Mouse (Mus musculus): ENCODE measurements around the gene Ly9. TPM values are rescaled to one million over a fixed set of nuclear protein-coding genes. Genes with fewer than 3 reads are reported as not detected.

Ly9 gene
- polyA plus RNA-seq, 1 experiment from 2014 or later, result not detected

DNA sequence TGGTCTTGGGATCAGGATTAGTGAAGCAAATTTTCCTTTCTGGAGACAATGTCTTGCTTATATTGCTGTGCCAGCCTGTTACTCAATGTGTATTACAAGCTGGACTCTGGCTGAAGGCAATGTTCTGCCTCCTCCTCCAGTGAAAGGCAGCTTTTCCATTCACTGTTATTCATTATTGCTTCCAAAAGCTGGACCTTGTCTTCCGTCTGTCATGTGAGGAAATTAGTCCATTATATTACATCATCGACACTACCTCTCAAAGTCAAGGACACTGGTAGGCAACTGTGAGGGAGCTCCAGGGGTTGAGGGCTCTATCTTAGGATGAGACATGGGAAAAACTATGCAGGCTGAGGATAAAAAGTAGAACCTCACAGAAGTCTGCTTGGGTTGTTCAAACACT is 50.8 kb downstream of the Ly9 start:
- no peak overlapping the region for H3K4me2 ChIP-seq (ENCODE audit: low read depth, low read length, severe bottlenecking)
- WGBS, result 81% methylated on average over 2 of the region's 2 CpGs
- H3K4me3 ChIP-seq (ENCODE audit: low read depth, low read length), result no peak overlapping the region
- H3K27me3 ChIP-seq (ENCODE audit: control insufficient read depth, insufficient read depth, low read length), result no peaks in the 10 kb centered on the region
- H3K9me3 ChIP-seq (ENCODE audit: control insufficient read depth, low read length), result no peaks in the 10 kb centered on the region
- no peak overlapping the region for H3K9ac ChIP-seq (ENCODE audit: low read length)
- no peaks in the 10 kb centered on the region for H3K36me3 ChIP-seq (ENCODE audit: control insufficient read depth, insufficient read depth, low read length)
- no peak overlapping the region for H3K27ac ChIP-seq (ENCODE audit: low read depth, low read length)
- no peak for DNase-seq (ENCODE audit: low spot score)
- H3K4me1 ChIP-seq (replicated peaks; ENCODE audit: control insufficient read depth, insufficient read depth, low read length), result no peaks in the 10 kb centered on the region
- ATAC-seq (replicated peaks; ENCODE audit: low FRiP score), result no peak

DNA sequence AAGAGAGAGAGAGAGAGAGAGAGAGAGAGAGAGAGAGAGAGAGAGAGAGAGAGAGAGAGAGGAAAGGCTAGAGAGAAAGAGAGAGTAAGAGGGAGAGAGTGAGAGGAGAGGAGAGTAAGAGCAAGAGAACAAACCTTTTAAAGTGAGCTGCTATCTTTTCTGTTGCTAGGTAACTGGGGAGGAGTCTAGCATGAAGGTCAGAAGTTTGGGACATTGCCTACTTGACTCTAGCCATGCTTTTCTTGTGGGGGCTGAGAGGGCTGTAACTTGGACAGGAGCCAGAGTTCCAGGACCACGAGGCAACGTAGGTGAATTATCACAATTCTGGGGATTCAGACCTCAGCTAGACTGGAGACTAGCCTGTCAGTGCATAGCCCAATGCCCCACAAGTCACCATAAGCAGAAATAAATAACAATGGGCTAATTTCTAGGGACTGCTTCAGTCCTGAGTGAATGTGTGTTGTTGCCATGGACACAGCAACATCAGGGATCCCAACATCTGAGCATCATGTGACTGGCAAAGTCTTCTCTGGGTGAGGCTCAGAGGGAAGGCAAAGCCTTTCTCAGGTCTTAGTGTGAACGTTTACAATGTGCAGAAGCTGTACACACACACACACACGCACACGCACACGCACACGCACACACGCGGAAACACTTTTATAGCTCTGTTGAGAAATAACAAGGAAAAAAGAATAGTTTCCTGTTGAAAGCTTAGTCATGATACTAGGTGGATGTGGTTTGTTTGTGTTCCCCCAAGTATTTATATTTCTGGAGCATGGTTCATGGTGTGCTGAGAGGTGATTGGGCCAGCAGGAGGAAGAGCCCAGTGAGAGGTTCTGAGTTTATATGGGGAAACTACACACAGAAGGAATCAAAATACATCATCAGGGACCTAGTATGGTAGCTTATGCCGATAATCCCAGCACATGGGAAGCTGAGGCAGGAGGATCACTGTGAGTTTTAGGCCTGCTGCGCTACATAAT is 53.6 kb downstream of the Ly9 start:
- Histone ChIP-seq H3K4me3 (ENCODE audit: low read depth, low read length) (no peak overlapping the region), H3K9me3 (ENCODE audit: control insufficient read depth, low read length) (no peaks in the 10 kb centered on the region), H3K9ac (ENCODE audit: low read length) (no peak overlapping the region), H3K4me2 (ENCODE audit: low read depth, low read length, severe bottlenecking) (no peak overlapping the region), H3K4me1 (replicated peaks; ENCODE audit: control insufficient read depth, insufficient read depth, low read length) (no peaks in the 10 kb centered on the region), H3K27ac (ENCODE audit: low read depth, low read length) (no peak overlapping the region), H3K27me3 (ENCODE audit: control insufficient read depth, insufficient read depth, low read length) (no peaks in the 10 kb centered on the region), H3K36me3 (ENCODE audit: control insufficient read depth, insufficient read depth, low read length) (no peaks in the 10 kb centered on the region)
- WGBS, result 90% methylated on average over 11 of the region's 11 CpGs
- ATAC-seq (replicated peaks; ENCODE audit: low FRiP score), result no peak
- no peak for DNase-seq (ENCODE audit: low spot score)

DNA sequence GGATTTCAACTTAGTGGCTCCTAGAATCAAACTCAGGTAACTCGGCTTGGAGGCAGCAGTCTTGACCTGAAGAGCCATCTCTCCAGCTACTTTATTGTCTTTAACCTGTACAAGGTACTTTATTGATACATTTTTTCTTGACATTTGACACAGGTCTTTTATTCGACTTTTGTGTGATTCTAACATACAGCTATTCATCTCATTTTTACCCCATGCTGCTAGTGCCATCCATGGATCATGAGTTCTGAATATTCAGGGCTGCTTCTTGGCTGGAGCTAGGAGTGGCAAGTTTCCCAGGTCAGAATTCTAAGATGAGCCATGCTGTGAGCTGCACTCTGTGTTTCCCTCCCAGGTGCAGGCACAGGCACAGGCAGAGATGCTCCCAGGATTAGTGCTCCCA is 55.0 kb downstream of the Ly9 start:
- H3K27me3 ChIP-seq (ENCODE audit: control insufficient read depth, insufficient read depth, low read length), result no peaks in the 10 kb centered on the region
- 76% methylated on average over 2 of the region's 2 CpGs for WGBS
- H3K9me3 ChIP-seq (ENCODE audit: control insufficient read depth, low read length), result no peaks in the 10 kb centered on the region
- H3K9ac ChIP-seq (ENCODE audit: low read length), result no peak overlapping the region
- DNase-seq (ENCODE audit: low spot score), result no peak
- no peak overlapping the region for H3K4me3 ChIP-seq (ENCODE audit: low read depth, low read length)
- no peak for ATAC-seq (replicated peaks; ENCODE audit: low FRiP score)
- no peaks in the 10 kb centered on the region for H3K36me3 ChIP-seq (ENCODE audit: control insufficient read depth, insufficient read depth, low read length)
- H3K4me2 ChIP-seq (ENCODE audit: low read depth, low read length, severe bottlenecking), result no peak overlapping the region
- H3K27ac ChIP-seq (ENCODE audit: low read depth, low read length), result no peak overlapping the region
- H3K4me1 ChIP-seq (replicated peaks; ENCODE audit: control insufficient read depth, insufficient read depth, low read length), result no peaks in the 10 kb centered on the region

DNA sequence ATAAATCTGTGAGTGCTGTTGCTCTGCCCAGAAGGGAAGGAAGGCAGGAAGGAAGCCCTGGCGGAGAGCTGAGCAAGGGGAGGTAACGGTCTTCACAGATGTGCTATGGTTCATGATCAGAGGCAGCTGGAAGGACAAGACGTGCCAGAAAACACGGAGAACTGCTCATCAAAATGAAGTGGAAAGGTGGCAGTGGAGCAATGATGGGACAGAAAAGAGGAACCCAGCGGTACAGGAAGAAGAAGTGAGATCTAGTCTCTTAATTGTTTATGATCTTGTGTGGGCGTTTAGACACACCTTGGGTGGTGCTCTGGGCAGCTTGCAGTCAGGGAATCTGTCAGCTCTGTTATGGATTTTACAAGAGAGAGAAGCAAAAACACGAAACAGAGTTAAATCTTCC is 55.9 kb downstream of the Ly9 start:
- no peaks in the 10 kb centered on the region for H3K4me1 ChIP-seq (replicated peaks; ENCODE audit: control insufficient read depth, insufficient read depth, low read length)
- H3K4me3 ChIP-seq (ENCODE audit: low read depth, low read length), result no peak overlapping the region
- DNase-seq (ENCODE audit: low spot score), result no peak
- H3K4me2 ChIP-seq (ENCODE audit: low read depth, low read length, severe bottlenecking), result no peak overlapping the region
- H3K36me3 ChIP-seq (ENCODE audit: control insufficient read depth, insufficient read depth, low read length), result no peaks in the 10 kb centered on the region
- WGBS, result 86% methylated on average over 7 of the region's 7 CpGs
- no peaks in the 10 kb centered on the region for H3K27me3 ChIP-seq (ENCODE audit: control insufficient read depth, insufficient read depth, low read length)
- H3K9ac ChIP-seq (ENCODE audit: low read length), result no peak overlapping the region
- no peak overlapping the region for H3K27ac ChIP-seq (ENCODE audit: low read depth, low read length)
- ATAC-seq (replicated peaks; ENCODE audit: low FRiP score), result no peak
- no peaks in the 10 kb centered on the region for H3K9me3 ChIP-seq (ENCODE audit: control insufficient read depth, low read length)

- no peak overlapping the region for H3K9ac ChIP-seq (ENCODE audit: low read length)
- no peak overlapping the region for H3K4me3 ChIP-seq (ENCODE audit: low read depth, low read length)
- no peak overlapping the region for H3K27ac ChIP-seq (ENCODE audit: low read depth, low read length)
- WGBS, result 84% methylated on average over 1 of the region's 1 CpGs
- DNase-seq (ENCODE audit: low spot score), result no peak
- H3K4me1 ChIP-seq (replicated peaks; ENCODE audit: control insufficient read depth, insufficient read depth, low read length), result no peaks in the 10 kb centered on the region
- H3K9me3 ChIP-seq (ENCODE audit: control insufficient read depth, low read length), result no peaks in the 10 kb centered on the region
- H3K27me3 ChIP-seq (ENCODE audit: control insufficient read depth, insufficient read depth, low read length), result no peaks in the 10 kb centered on the region
- H3K36me3 ChIP-seq (ENCODE audit: control insufficient read depth, insufficient read depth, low read length), result no peaks in the 10 kb centered on the region
- no peak for ATAC-seq (replicated peaks; ENCODE audit: low FRiP score)
- no peak overlapping the region for H3K4me2 ChIP-seq (ENCODE audit: low read depth, low read length, severe bottlenecking)
Measured at GRCm38 (mm10) chr1:171540694-171541093, 66.5 kb downstream of the Ly9 start.

Small RNAs within 50 kb of the gene (microRNA-seq; reads per million reads assigned to microRNA genes)
- gene Mir7683 (ENCODE audit: insufficient number of aligned reads), result not detected

Other genes starting within 250 kb of the Ly9 start
- 1.7 and 2.3 TPM in 2 replicates for gene Klhdc9, start 246.6 kb downstream of the Ly9 start, polyA plus RNA-seq (2014; fragmentation: Nextera tagmentation; extraction: Ambion mirVana)
- 0.90 and 1.2 TPM in 2 replicates for gene Nectin4, start 237.3 kb downstream of the Ly9 start, polyA plus RNA-seq (2014; fragmentation: Nextera tagmentation; extraction: Ambion mirVana)
- gene Arhgap30, start 218.5 kb downstream of the Ly9 start, polyA plus RNA-seq (2014; fragmentation: Nextera tagmentation; extraction: Ambion mirVana), result 0.49 and 0.53 TPM in 2 replicates
- gene Usf1, start 196.1 kb downstream of the Ly9 start, polyA plus RNA-seq (2014; fragmentation: Nextera tagmentation; extraction: Ambion mirVana), result 152 and 170 TPM in 2 replicates
- 4.1 and 5.6 TPM in 2 replicates for gene Tstd1, start 188.5 kb downstream of the Ly9 start, polyA plus RNA-seq (2014; fragmentation: Nextera tagmentation; extraction: Ambion mirVana)
- gene F11r, start 169.9 kb downstream of the Ly9 start, polyA plus RNA-seq (2014; fragmentation: Nextera tagmentation; extraction: Ambion mirVana), result 12.8 and 13.4 TPM in 2 replicates
- gene Alyref2, start 103.9 kb downstream of the Ly9 start, polyA plus RNA-seq (2014; fragmentation: Nextera tagmentation; extraction: Ambion mirVana), result 12.5 and 13.5 TPM in 2 replicates
- gene Itln1, start 72.1 kb downstream of the Ly9 start, polyA plus RNA-seq (2014; fragmentation: Nextera tagmentation; extraction: Ambion mirVana), result not detected in 2 replicates
- not detected in 2 replicates for gene Cd244a, start 48.2 kb downstream of the Ly9 start, polyA plus RNA-seq (2014; fragmentation: Nextera tagmentation; extraction: Ambion mirVana)
- gene Slamf7, start 45.6 kb upstream of the Ly9 start, polyA plus RNA-seq (2014; fragmentation: Nextera tagmentation; extraction: Ambion mirVana), result not detected in 2 replicates
- gene Cd48, start 74.6 kb upstream of the Ly9 start, polyA plus RNA-seq (2014; fragmentation: Nextera tagmentation; extraction: Ambion mirVana), result not detected in 2 replicates
- gene Slamf1, start 159.7 kb upstream of the Ly9 start, polyA plus RNA-seq (2014; fragmentation: Nextera tagmentation; extraction: Ambion mirVana), result 0.27 and 0.35 TPM in 2 replicates
- 0.69 and 0.87 TPM in 2 replicates for gene Cd84, start 232.3 kb upstream of the Ly9 start, polyA plus RNA-seq (2014; fragmentation: Nextera tagmentation; extraction: Ambion mirVana)